Mouse (Mus musculus) lung, postnatal 25 days (tissue): ENCODE measurements at regions not wholly inside any gene's neighbourhood (a gene's known extent, or its start where the extent isn't known, plus 50 kb on each side); places are given as distances from the start of the nearest gene placed in this dataset.

Source experiments
- DNase-seq: peaks from one replicate; pipeline ENCODE4 v3.0.0; 2022; ENCODE audit warnings: low spot score

DNA sequence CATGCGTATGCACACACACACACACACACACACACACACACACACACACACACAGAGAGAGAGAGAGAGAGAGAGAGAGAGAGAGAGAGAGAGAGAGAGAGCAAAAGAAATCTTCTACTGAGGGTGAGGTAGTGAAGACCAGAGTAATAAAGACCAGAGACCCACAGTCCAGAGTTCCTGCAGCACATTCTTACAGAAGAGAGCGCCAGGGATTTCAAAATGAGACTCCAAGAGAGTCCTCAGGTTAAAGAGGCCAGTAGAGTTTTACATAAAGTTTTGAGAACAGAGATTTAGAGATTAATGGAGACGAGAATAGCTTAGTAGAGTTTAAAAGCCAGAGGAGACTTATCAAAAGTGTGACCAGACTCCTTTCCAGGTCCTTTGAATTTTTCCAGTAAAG, 324.6 kb upstream of the Slc24a2 start:
- no peak for DNase-seq
